Mouse (Mus musculus): Measurements from ENCODE around the gene Smg1. TPM values are rescaled to one million over a fixed set of nuclear protein-coding genes. Genes with fewer than 3 reads are reported as not detected.
"Not testable (repeated sequence)": the region's sequence is repeated elsewhere in the genome, so short reads cannot be mapped to it uniquely, and the experiment has no call there.

Gene Smg1
- polyA plus RNA-seq, 1 experiment from 2014 or later = 19.1 TPM

- 68% methylated on average over 3 of the region's 3 CpGs for WGBS
- Histone ChIP-seq H3K4me2 (no peak overlapping the region), H3K27me3 (no peaks in the 10 kb centered on the region), H3K36me3 (ENCODE audit: poor library complexity, severe bottlenecking) (peaks cover 65% of the 10 kb centered on the region), H3K4me1 (no peaks in the 10 kb centered on the region), H3K9me3 (replicated peaks) (no peaks in the 10 kb centered on the region), H3K9ac (no peak overlapping the region), H3K27ac (no peak overlapping the region), H3K4me3 (no peak overlapping the region)
- ATAC-seq = no peak
These were observed 63.7 kb downstream of the Smg1 start for GRCm38 (mm10) chr7:118179782-118180181.

GRCm38 (mm10) chr7:118175821-118176355, 67.6 kb downstream of the Smg1 start:
- Histone ChIP-seq H3K36me3 (ENCODE audit: poor library complexity, severe bottlenecking) (peaks cover 56% of the 10 kb centered on the region), H3K27me3 (no peaks in the 10 kb centered on the region)

GRCm38 (mm10) chr7:118170125-118170524, 73.3 kb downstream of the Smg1 start:
- not testable (repeated sequence) for H3K9me3 ChIP-seq (replicated peaks); H3K27ac ChIP-seq; H3K4me1 ChIP-seq; H3K27me3 ChIP-seq; H3K9ac ChIP-seq; H3K4me3 ChIP-seq; ATAC-seq; H3K4me2 ChIP-seq
- 92% methylated on average over 2 of the region's 2 CpGs for WGBS
- H3K36me3 ChIP-seq (ENCODE audit: poor library complexity, severe bottlenecking) = peaks cover 70% of the 10 kb centered on the region

More at GRCm38 (mm10) chr7:118175821-118176355, 67.6 kb downstream of the Smg1 start:
- Histone ChIP-seq H3K4me1 (no peaks in the 10 kb centered on the region), H3K4me3 (no peak overlapping the region), H3K4me2 (no peak overlapping the region), H3K9ac (no peak overlapping the region), H3K27ac (no peak overlapping the region), H3K9me3 (replicated peaks) (no peaks in the 10 kb centered on the region)
- ATAC-seq = no peak
- WGBS = 92% methylated on average over 1 of the region's 1 CpGs

GRCm38 (mm10) chr7:118163006-118163405, 80.5 kb downstream of the Smg1 start:
- H3K4me3 ChIP-seq = no peak overlapping the region
- no peak overlapping the region for H3K4me2 ChIP-seq
- H3K4me1 ChIP-seq = no peaks in the 10 kb centered on the region
- H3K36me3 ChIP-seq (ENCODE audit: poor library complexity, severe bottlenecking) = peaks cover 65% of the 10 kb centered on the region
- H3K9ac ChIP-seq = no peak overlapping the region
- H3K9me3 ChIP-seq (replicated peaks) = no peaks in the 10 kb centered on the region
- no peaks in the 10 kb centered on the region for H3K27me3 ChIP-seq
- H3K27ac ChIP-seq = no peak overlapping the region
- 89% methylated on average over 8 of the region's 8 CpGs for WGBS
- no peak for ATAC-seq

- 95% methylated on average over 3 of the region's 3 CpGs for WGBS
These were observed 83.3 kb downstream of the Smg1 start for GRCm38 (mm10) chr7:118160121-118160520.

GRCm38 (mm10) chr7:118156461-118156860, 87.0 kb downstream of the Smg1 start:
- no peak for ATAC-seq
- no peak overlapping the region for H3K9ac ChIP-seq
- 92% methylated on average over 7 of the region's 7 CpGs for WGBS
- no peaks in the 10 kb centered on the region for H3K4me1 ChIP-seq
- H3K4me3 ChIP-seq = no peak overlapping the region
- no peak overlapping the region for H3K4me2 ChIP-seq
- no peaks in the 10 kb centered on the region for H3K9me3 ChIP-seq (replicated peaks)
- peaks cover 83% of the 10 kb centered on the region for H3K36me3 ChIP-seq (ENCODE audit: poor library complexity, severe bottlenecking)
- H3K27me3 ChIP-seq = no peaks in the 10 kb centered on the region
- no peak overlapping the region for H3K27ac ChIP-seq

More at GRCm38 (mm10) chr7:118160121-118160520, 83.3 kb downstream of the Smg1 start:
- Histone ChIP-seq H3K9me3 (replicated peaks) (no peaks in the 10 kb centered on the region), H3K4me1 (no peaks in the 10 kb centered on the region), H3K4me3 (no peak overlapping the region), H3K27me3 (no peaks in the 10 kb centered on the region), H3K9ac (no peak overlapping the region), H3K27ac (no peak overlapping the region), H3K4me2 (no peak overlapping the region), H3K36me3 (ENCODE audit: poor library complexity, severe bottlenecking) (peaks cover 66% of the 10 kb centered on the region)
- ATAC-seq = no peak

GRCm38 (mm10) chr7:118154150-118154549, 89.3 kb downstream of the Smg1 start:
- peaks cover 80% of the 10 kb centered on the region for H3K36me3 ChIP-seq (ENCODE audit: poor library complexity, severe bottlenecking)
- no peak for ATAC-seq
- H3K9ac ChIP-seq = no peak overlapping the region
- no peaks in the 10 kb centered on the region for H3K9me3 ChIP-seq (replicated peaks)
- H3K27ac ChIP-seq = no peak overlapping the region
- no peak overlapping the region for H3K4me2 ChIP-seq
- H3K4me3 ChIP-seq = no peak overlapping the region
- no peaks in the 10 kb centered on the region for H3K4me1 ChIP-seq
- WGBS = 93% methylated on average over 6 of the region's 6 CpGs
- no peaks in the 10 kb centered on the region for H3K27me3 ChIP-seq

GRCm38 (mm10) chr7:118143602-118144001, 99.9 kb downstream of the Smg1 start:
- Histone ChIP-seq H3K9ac (no peak overlapping the region), H3K36me3 (ENCODE audit: poor library complexity, severe bottlenecking) (peaks cover 70% of the 10 kb centered on the region), H3K27me3 (no peaks in the 10 kb centered on the region), H3K4me2 (no peak overlapping the region), H3K9me3 (replicated peaks) (no peaks in the 10 kb centered on the region), H3K4me3 (no peak overlapping the region), H3K4me1 (no peaks in the 10 kb centered on the region), H3K27ac (no peak overlapping the region)
- 84% methylated on average over 3 of the region's 3 CpGs for WGBS
- no peak for ATAC-seq

GRCm38 (mm10) chr7:118143123-118143522, 100.3 kb downstream of the Smg1 start:
- no peak for ATAC-seq
- no peak overlapping the region for H3K4me2 ChIP-seq
- no peak overlapping the region for H3K27ac ChIP-seq
- peaks cover 65% of the 10 kb centered on the region for H3K36me3 ChIP-seq (ENCODE audit: poor library complexity, severe bottlenecking)
- H3K9ac ChIP-seq = no peak overlapping the region
- H3K27me3 ChIP-seq = no peaks in the 10 kb centered on the region
- H3K9me3 ChIP-seq (replicated peaks) = no peaks in the 10 kb centered on the region
- H3K4me1 ChIP-seq = no peaks in the 10 kb centered on the region
- 92% methylated on average over 4 of the region's 4 CpGs for WGBS
- no peak overlapping the region for H3K4me3 ChIP-seq

GRCm38 (mm10) chr7:118141271-118141670, 102.2 kb downstream of the Smg1 start:
- Histone ChIP-seq H3K9me3 (replicated peaks) (no peaks in the 10 kb centered on the region), H3K4me3 (no peak overlapping the region), H3K4me1 (no peaks in the 10 kb centered on the region), H3K36me3 (ENCODE audit: poor library complexity, severe bottlenecking) (peaks cover 72% of the 10 kb centered on the region), H3K9ac (no peak overlapping the region), H3K27me3 (no peaks in the 10 kb centered on the region), H3K4me2 (no peak overlapping the region), H3K27ac (no peak overlapping the region)
- no peak for ATAC-seq
- 95% methylated on average over 7 of the region's 7 CpGs for WGBS

- Histone ChIP-seq H3K27me3 (no peaks in the 10 kb centered on the region), H3K27ac (no peak overlapping the region), H3K4me2 (no peak overlapping the region), H3K4me3 (no peak overlapping the region), H3K4me1 (peaks cover 1% of the 10 kb centered on the region; the same call in 1 of the 2 replicates), H3K9ac (no peak overlapping the region), H3K36me3 (ENCODE audit: poor library complexity, severe bottlenecking) (peaks cover 50% of the 10 kb centered on the region), H3K9me3 (replicated peaks) (no peaks in the 10 kb centered on the region)
- WGBS = 83% methylated on average over 11 of the region's 11 CpGs
- ATAC-seq = no peak
These were observed 108.3 kb downstream of the Smg1 start for GRCm38 (mm10) chr7:118135128-118135527.

- Histone ChIP-seq H3K9ac (peak within 1 kb of the TSS; percentile 92), H3K4me2 (peak within 1 kb of the TSS; percentile 80), H3K4me1 (peaks cover 38% of the 10 kb centered on the region), H3K9me3 (replicated peaks) (no peaks in the 10 kb centered on the region), H3K27me3 (no peaks in the 10 kb centered on the region), H3K4me3 (peak within 1 kb of the TSS; percentile 89), H3K36me3 (ENCODE audit: poor library complexity, severe bottlenecking) (peaks cover 21% of the 10 kb centered on the region), H3K27ac (peak within 1 kb of the TSS; percentile 92)
- peak; percentile 98 for ATAC-seq
- WGBS = under 1% methylated on average over 39 of the region's 39 CpGs
These were observed 113.9 kb downstream of the Smg1 start, which contains the start of gene Arl6ip1 for GRCm38 (mm10) chr7:118129430-118130041. Gene Arl6ip1 (minus strand): TSS chr7:118129662.
